Mouse (Mus musculus): Measurements from ENCODE around the gene Macrod2. TPM values are rescaled to one million over a fixed set of nuclear protein-coding genes. Genes with fewer than 3 reads are reported as not detected.
"Not testable (repeated sequence)": the region's sequence is repeated elsewhere in the genome, so short reads cannot be mapped to it uniquely, and the experiment has no call there.

Gene Macrod2
- total RNA-seq, 2 experiments from 2014 or later: 69.6 to 70.8 TPM

DNA sequence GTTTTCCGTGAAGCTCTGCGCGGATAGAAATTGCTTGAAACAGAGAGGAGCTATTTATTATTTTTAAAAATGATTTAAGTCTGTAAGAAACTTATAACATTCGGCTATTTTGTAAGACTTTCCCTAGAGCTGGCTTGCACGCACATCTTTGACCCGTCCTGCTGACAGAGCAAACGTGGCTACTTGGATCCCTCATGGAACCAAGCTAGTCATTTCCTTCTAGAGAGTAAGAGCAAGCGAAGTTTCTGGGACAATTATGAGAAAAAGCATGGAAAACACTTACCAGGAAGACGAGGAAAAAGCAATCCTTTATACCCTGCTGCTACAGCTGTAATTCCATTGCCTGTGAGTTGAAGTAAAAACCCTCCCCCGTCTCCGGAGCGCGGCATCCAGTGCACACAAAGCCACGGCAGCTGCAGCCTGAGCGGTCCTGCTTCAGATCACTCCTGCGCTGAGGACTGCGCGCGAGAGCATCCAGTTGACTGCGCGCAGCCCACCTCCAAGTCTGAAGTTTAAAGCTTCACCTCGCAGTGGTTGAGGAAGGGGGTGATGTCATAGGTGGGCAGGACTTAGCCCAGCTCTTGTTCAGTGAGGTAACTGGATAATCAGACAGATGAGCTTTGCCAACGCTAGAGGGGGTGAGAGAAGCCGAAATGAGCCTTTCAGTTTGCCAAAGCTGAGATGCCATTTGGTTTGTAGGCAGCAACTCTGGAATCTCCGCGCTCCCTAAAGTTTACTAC lies 276.0 kb downstream of the Macrod2 start, which contains the start of gene Flrt3:
Gene Flrt3 (minus strand): TSS at position 507 of the 740 bp plus-strand sequence.
- DNase-seq (ENCODE audit: extremely low spot score in 1 of 2, low spot score in 2 of 2): peak; percentile 90 to 96
- intact Hi-C loops (cut with DNase I): loop anchor here (5.0 kb wide), 1 partner anchor 1581 kb away; no protein-coding TSS in a partner anchor

DNA sequence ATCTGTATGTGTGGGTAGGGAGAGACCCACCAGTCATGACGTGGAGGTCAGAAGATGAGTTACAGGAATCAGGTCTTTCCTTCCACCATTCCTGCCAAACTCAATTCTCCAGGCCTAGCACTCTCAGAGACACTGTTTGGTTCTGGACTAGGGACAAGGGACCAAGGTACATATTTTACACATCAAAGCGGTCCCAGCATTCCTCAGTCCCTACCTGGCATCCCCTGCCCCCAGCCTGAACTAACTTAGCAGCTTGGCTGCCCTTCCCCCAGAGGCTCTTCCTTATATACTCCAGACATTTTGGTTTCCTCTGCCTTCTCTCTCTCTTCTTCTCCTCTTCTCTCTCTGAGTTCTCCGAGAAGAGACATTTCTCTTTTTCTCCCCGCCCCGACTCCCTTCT lies 278.4 kb downstream of the Macrod2 start:
- no peak for DNase-seq (ENCODE audit: extremely low spot score in 1 of 2, low spot score in 2 of 2)
- intact Hi-C loops (cut with DNase I): loop anchor here (5.0 kb wide), 1 partner anchor 1579 kb away; no protein-coding TSS in a partner anchor

DNA sequence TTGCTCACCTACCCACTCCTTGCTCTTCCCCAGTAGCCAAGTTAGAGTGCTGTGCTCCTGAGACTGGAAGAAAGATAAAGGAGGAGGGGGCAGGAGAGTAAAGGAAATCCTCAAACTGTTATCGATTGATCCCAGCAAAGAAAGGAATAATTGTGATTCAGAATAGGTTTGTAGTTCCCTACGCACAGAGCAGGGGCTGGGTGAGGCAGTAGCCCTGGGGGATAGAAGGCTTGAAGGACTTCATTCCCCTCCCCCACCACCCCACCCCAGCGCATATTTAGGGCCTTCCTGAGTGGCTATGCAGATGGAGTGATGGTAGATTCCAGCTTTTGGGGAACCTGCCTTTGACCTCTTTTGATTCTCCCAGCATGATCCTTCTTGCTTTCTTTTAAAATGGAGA lies 281.6 kb downstream of the Macrod2 start:
- no peak for DNase-seq (ENCODE audit: extremely low spot score in 1 of 2, low spot score in 2 of 2)
- intact Hi-C loops (cut with DNase I): no loop called here

DNA sequence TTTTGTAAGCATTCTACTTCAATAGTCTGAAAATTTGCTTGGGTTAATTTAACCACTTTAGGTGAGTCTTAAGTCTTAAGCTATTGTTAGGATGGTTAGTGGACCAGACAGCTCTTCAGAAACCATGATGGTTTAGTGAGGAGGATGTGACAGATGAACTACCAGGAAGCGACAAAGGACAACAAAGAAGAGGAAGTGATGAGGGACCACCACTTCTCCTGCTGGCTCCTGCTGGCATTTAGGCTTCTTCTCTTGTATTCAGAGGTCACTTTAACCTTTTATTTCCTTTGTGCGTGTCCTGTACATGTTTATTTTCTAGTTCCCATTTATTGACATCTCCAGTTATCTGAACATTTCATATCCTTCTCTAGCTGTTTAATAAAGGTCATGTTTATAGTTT lies 295.8 kb downstream of the Macrod2 start:
- intact Hi-C loops (cut with DNase I): no loop called here
- DNase-seq (ENCODE audit: extremely low spot score in 1 of 2, low spot score in 2 of 2): no peak

DNA sequence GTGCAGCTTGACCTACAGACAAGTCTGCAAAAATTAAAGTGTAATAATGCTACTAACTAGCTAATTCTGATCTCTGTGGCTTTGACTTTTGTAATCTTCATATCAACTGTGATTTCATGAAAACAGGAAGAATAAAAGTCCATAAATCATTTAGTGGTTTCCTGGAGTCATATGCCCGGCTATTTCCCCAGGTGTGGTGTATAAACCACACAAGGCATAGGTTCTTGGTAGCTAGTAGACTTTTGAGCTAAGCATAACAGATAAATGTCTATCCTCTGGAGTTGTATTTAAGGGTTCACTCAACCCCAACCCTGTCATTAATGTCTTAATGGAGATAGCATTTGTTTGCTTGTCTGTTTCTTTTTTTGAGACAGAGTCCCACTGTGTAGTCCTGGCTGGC lies 296.3 kb downstream of the Macrod2 start:
- no peak for DNase-seq (ENCODE audit: extremely low spot score in 1 of 2, low spot score in 2 of 2)

DNA sequence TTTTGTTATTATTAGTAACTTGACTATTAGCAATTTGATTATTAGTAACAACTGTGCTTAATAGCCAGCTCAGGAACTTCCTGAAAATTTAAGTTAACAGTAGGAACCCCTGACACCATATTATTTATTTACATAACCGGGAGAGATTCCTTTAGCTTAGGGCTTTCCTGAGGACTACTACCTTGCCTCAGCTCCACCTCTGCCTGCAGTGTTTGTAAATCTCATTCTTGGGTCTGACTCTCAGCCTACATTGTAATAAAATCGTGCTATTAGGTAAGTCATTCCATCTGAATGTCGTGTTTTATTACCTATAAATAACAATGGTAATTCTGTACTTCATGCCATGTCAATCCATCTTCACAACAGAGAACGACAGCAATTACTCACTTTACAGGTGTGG lies 297.4 kb downstream of the Macrod2 start:
- intact Hi-C loops (cut with DNase I): no loop called here

More for the DNA sequence above, 296.3 kb downstream of the Macrod2 start:
- intact Hi-C loops (cut with DNase I): no loop called here

DNA sequence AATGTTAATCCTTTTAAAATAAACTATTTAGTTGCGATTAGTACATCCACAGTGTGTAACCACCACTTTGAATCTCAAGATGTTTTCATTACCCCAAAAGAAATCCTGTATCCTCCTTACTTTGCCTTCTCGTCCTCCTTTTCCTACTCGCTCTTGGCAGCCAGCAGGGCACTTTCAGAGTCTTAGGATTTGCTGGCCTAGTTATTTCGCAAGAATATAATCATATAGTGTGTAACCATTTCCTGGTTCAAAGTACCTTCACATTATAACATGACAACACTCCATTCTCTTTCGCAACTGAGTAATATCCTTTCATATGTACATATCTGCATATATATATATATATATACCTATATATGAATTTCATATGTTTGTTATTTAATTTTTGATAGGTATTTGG lies 298.7 kb downstream of the Macrod2 start:
- no peak for DNase-seq (ENCODE audit: extremely low spot score in 1 of 2, low spot score in 2 of 2)
- intact Hi-C loops (cut with DNase I): no loop called here

More for the DNA sequence above, 297.4 kb downstream of the Macrod2 start:
- DNase-seq (ENCODE audit: extremely low spot score in 1 of 2, low spot score in 2 of 2): no peak

DNA sequence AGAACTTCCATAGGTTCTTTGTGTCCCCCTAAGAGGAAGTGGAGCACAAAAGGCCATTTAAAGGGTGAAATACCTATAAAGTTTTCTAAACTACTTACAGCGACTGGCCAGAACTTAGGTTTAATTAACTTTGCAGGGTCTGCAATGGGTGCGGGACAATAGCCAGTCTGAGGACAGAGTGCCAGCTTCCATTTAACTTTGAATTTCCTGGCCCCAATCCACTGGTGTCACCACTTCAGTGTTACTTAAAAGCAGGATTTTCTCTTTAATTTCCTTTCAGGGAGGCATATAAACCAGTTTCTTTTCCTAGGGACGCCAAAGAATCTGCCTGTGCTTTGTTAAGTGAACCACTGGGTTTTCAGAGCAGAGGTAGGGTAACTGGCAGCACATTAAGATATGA lies 303.5 kb downstream of the Macrod2 start:
- no peak for DNase-seq (ENCODE audit: extremely low spot score in 1 of 2, low spot score in 2 of 2)

DNA sequence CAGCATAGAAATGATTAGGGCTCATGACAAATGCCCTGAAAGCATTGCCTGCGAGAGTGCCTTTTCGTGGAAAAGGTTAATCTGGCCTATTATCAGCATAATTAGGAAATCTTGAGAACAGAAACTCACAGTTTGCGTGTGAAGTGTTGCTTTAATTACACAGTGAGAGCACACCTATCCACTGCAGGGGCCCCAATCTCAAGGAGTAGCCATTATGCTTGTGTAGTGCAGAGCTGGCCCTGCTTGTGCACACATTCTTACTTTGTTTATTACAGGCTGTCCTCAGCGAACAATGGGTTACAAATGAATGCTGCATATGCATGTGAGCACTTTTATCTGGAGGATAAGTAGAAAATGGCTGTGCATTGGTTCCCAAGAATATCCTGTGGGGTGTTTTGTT lies 308.3 kb downstream of the Macrod2 start:
- DNase-seq (ENCODE audit: extremely low spot score in 1 of 2, low spot score in 2 of 2): no peak
- intact Hi-C loops (cut with DNase I): no loop called here

More for the DNA sequence above, 303.5 kb downstream of the Macrod2 start:
- intact Hi-C loops (cut with DNase I): no loop called here

DNA sequence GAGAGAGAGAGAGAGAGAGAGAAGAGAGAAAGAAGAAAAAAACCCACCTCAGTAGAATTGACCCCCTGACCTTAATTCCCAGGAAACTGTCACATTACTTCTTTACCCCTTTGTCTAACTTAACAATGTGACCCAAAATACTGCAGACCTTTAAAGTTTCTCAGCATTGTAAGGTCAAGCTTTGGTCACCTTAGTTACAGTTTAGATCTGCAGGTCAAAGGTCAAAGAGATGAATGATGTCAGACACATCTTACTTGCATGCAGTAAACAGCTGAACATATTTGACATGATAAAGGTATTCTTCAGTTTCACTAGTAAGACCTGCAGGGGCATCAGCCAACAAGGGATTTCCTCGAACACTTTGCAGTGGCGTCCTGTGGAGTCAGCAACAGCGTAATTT lies 309.0 kb downstream of the Macrod2 start:
- intact Hi-C loops (cut with DNase I): no loop called here
- DNase-seq (ENCODE audit: extremely low spot score in 1 of 2, low spot score in 2 of 2): no peak

DNA sequence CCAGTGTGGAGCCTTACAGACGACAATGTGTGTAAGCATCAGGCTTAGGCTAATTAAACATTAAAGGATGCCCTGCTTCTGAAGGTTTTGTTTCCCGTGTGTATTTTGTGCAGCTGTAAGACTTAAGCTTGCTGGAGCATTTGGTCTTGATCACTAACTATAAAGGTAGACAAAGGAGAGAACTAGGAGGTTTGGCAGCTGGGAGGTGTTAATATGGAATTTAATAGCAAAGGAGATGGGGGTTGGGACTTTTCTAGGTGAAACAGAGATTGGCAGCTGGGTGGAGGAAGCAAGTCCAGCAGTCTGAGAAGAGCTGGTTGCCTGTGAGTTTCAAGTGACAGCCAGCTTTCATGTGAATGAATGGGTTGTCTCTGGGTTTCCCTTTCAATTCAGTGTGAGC lies 310.2 kb downstream of the Macrod2 start:
- no peak for DNase-seq (ENCODE audit: extremely low spot score in 1 of 2, low spot score in 2 of 2)
- intact Hi-C loops (cut with DNase I): no loop called here

DNA sequence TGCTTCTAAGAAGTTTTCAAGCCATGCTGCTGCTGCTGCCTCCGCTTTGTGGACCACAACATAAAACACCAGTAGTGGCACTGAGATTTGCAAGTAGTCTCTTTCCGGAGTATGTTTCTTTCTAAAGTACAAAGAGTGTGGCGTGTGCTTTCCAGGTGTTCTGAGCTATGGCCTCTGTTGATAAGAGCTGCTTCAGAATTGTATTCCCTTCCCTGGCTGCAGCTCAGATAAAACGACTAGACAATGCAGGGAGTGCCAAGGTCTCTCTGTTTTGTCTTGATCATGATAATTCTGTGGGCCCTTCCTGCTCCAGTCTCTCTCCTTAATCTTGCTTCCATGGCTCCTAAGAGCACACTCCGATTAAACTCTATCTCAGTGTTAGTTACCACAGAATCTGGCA lies 312.4 kb downstream of the Macrod2 start:
- intact Hi-C loops (cut with DNase I): no loop called here
- DNase-seq (ENCODE audit: extremely low spot score in 1 of 2, low spot score in 2 of 2): no peak

DNA sequence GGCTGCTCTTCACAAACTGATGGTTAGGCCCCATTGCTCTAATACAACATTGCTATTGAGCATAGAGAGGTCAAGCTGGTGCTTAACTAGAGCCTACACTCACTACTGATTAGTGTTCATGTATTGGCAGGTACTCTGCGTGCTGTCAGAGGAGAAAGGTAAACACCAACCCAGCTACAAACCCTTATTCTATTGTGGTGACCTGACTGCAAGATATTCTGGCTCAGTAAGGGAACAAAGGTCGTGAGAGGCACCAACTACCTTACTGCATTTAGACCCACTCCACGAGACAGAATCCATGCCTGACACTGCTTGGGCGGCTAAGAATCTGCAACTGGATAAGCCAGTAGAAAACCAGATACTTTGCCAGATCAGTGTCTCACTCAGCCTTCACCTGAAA lies 320.7 kb downstream of the Macrod2 start:
- DNase-seq (ENCODE audit: extremely low spot score in 1 of 2, low spot score in 2 of 2): no peak
- intact Hi-C loops (cut with DNase I): no loop called here

DNA sequence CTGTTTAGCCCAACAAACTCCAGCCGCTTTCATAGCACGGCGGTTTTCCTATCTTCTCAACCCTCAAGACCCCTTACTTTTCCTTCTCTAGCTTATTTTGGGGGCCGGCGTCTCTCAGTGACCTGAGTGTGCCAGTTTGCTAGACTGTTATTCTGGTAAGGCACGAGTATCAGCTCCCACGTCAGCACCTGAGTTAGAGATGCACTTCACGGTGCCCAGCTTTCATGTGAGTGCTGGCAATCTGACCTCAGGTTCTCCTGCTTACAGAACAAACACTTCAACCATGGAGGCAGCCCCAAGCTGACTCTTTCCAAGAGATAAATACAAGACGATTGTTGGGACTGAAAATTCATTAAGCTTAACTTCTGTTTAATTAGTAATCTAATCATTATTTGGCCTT lies 322.3 kb downstream of the Macrod2 start:
- no peak for DNase-seq (ENCODE audit: extremely low spot score in 1 of 2, low spot score in 2 of 2)
- intact Hi-C loops (cut with DNase I): no loop called here

DNA sequence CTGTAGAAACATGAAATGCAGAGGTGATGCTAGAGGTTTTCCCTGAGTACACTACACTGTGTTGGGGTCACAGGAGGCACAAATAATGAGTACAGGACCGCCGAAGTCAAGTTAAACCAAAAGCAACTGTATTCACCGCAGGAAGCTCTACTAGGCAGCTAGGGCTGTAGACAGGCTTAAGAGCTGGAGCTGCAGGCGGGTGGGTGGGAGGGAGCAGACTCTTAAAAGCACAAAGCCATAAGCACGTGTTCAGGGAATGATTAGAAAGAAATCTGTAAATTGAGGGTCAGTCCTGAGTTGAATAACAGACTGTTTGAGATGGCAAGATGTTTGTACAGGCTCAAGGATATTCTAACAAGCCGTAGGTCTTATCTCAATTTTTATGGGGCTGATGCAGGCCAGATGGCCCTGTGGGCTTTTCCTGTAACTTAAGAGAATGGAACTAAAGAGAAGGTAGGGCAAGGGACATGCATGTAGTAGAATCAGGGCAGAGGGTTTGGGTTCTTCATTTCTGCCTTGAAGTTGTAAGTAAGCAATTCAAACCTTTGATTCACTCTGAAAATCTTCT lies 337.6 kb downstream of the Macrod2 start:
- no peak for DNase-seq (ENCODE audit: extremely low spot score in 1 of 2, low spot score in 2 of 2)
- intact Hi-C loops (cut with DNase I): no loop called here

DNA sequence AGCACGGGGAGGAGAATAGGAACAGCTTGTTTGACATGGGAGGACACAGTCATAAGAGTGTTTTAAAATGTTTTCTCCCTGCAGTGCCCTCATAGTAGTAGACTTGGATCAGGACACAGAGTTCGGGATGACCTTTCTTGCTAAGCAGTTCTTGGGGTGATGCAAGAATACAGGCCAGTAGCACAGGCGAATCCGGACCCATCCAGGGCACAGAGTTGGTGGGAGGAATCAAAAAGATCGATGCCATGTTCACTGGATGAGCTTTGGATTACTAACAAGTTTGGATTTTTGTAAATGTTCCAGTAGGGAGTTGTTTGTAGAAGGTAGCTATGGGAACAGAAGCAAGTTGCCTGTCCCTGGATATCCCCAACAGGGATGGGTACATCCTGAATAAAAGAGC lies 345.4 kb downstream of the Macrod2 start:
- intact Hi-C loops (cut with DNase I): no loop called here

DNA sequence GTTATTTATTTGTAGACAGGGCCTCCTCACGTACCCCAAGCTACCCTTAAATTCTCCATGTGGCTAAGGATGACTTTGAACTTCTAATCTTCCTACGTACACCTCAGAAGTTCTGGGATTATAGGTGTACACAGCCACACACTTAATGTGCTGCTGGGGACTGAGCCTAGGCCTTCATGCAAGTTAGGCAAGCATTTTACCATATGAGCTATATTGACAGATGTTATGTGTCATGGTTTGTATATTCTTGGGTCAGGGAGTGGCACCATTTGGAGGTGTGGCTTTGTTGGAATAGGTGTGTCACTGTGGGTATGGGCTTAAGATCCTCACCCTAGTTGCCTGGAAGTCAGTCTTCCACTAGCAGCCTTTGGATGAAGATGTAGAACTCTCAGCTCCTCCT lies 347.8 kb downstream of the Macrod2 start:
- intact Hi-C loops (cut with DNase I); DNase-seq (ENCODE audit: extremely low spot score in 1 of 2, low spot score in 2 of 2): not testable (repeated sequence)

More for the DNA sequence above, 345.4 kb downstream of the Macrod2 start:
- no peak for DNase-seq (ENCODE audit: extremely low spot score in 1 of 2, low spot score in 2 of 2)

DNA sequence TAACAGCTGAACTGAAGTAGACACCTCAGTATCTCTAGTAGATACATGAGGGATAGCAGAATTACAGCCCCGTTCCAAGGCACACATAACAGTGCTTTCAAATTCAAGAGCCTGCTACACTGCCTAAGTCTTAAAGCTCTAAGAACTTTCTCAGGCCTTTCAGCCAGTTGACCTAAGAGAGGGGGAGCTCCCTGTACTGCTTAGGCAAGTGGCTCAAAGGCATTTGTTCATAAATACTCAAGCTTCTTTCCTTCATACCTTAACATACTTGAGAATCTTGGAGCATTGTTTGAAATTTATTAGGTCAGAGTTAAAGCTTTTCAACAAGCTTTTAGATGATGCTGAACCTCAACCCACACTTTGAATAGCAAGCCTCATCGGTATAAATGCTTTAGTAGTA lies 363.8 kb downstream of the Macrod2 start:
- intact Hi-C loops (cut with DNase I): no loop called here
- DNase-seq (ENCODE audit: extremely low spot score in 1 of 2, low spot score in 2 of 2): no peak

DNA sequence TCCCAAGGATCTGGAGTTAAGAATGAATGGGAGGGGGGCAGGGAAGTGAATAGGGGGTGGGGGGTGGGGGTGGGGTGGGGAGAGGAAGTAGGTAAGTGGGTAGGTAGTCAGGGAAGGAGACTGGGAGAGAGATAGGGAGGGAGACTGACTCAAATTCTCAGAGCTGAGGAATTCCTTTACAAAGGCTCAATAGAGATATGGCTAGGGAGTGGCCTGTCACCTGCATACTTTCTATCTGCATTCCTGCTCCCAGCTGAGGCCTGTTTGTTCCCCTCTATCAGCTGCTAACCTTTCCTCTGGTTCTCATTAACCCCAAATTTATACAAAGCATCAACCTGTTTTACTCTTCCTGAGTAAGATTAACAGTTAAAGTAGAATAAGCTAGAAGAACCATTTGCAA lies 364.6 kb downstream of the Macrod2 start:
- intact Hi-C loops (cut with DNase I): no loop called here
- DNase-seq (ENCODE audit: extremely low spot score in 1 of 2, low spot score in 2 of 2): no peak

DNA sequence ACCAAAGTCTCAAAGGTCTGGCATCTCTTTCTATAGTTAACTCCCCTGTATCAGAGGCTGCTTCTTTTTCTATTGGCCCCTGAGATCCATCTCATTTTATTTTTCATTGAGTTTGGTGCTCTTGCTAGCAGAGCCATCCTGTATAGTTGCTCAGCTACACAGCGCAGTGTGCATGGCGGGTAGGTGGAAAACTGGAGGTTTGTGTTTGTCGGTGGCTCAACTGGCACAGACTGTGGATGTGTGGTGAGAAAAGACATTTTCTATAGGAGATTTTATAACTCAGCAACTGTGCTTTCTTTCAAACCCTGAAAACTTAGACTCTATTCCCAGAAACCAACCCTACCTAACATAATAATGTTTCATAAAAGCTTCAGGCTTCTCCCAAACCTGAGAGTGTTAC lies 365.0 kb downstream of the Macrod2 start:
- intact Hi-C loops (cut with DNase I): no loop called here
- no peak for DNase-seq (ENCODE audit: extremely low spot score in 1 of 2, low spot score in 2 of 2)
